Mouse (Mus musculus) thymus, adult 2 months (tissue): ENCODE results near the gene Lgals4.

Experiments used
- CTCF ChIP-seq: fragments of 200-500 bp; IDR thresholded peaks from 2 replicates; pipeline ENCODE4 v1.5.1; 2012; ENCODE audit warnings: mild to moderate bottlenecking, control low read depth, low read length, moderate library complexity, borderline replicate concordance; ENCODE audit not compliant: control insufficient read depth, poor library complexity, insufficient read depth; ENCODE audit errors: extremely low read depth
- POLR2A ChIP-seq: fragments of 200-500 bp; IDR thresholded peaks from 2 replicates; pipeline ENCODE4 v1.6.1; 2012; ENCODE audit warnings: mild to moderate bottlenecking, low read length, control low read depth, moderate library complexity; ENCODE audit not compliant: control insufficient read depth, poor library complexity, insufficient read depth; ENCODE audit errors: extremely low read depth

DNA sequence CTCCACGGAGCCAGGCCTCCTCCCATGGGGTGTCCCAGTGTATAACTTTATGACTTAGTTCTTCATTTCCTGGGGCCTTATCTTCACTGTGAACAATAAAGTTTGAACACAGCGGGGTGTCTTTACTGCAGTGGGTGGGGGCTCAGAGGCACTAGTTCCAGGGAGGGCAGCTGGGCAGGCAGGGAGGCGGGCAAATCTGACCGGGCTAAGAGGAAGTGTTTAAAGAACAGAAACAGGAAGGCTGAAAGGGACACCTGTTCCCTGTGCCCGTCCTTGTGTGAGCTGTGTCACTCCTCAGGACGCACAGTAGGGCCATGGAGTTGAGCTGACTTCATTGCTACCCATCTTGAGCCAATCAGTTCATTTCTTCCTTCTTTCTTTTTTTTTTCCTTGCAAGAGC, 1.5 kb upstream of the Lgals4 start:
- TF ChIP-seq POLR2A (no peak), CTCF (no peak)
